Mouse (Mus musculus) layer of hippocampus, postnatal 14 days (tissue): ENCODE results near the gene Zfp607a. TPM values are rescaled to one million over a fixed set of nuclear protein-coding genes. Genes with fewer than 3 reads are reported as not detected.

Source experiments
- total RNA-seq, 2 experiments: library from RNA; stranded (reverse); gene quantifications; 2 replicates each; pipeline ENCODE4 v1.2.3; 2021

Zfp607a gene
- total RNA-seq, 2 experiments from 2014 or later = 2.2 TPM

Other genes starting within 250 kb of the Zfp607a start
- gene Ttc9b, start 203.6 kb upstream of the Zfp607a start, total RNA-seq = 10 to 100 TPM; 81.8 to 84.7 TPM
- 100 to 1,000 TPM; 197 TPM for gene Map3k10, start 182.9 kb upstream of the Zfp607a start, total RNA-seq
- 10 to 100 TPM in 1 of 2 experiments, 1 to 10 TPM in 1; 7.3 to 10.3 TPM for gene Zfp607b, start 168.2 kb upstream of the Zfp607a start, total RNA-seq
- 10 to 100 TPM; 32.5 to 37.0 TPM for gene Zfp60, start 126.1 kb upstream of the Zfp607a start, total RNA-seq
- gene Zfp626, start 50.3 kb upstream of the Zfp607a start, total RNA-seq = 1 to 10 TPM; 7.2 to 9.0 TPM
- gene Zfp59, start 18.9 kb upstream of the Zfp607a start, total RNA-seq = 1 to 10 TPM; 3.7 to 4.1 TPM
- gene Zfp974, start 71.9 kb downstream of the Zfp607a start, total RNA-seq = 10 to 100 TPM; 14.2 to 16.5 TPM
- 10 to 100 TPM; 20.5 to 21.0 TPM for gene Zfp780b, start 121.6 kb downstream of the Zfp607a start, total RNA-seq
- gene Zfp850, start 156.6 kb downstream of the Zfp607a start, total RNA-seq = 1 to 10 TPM; 4.7 to 4.9 TPM
- 100 to 1,000 TPM; 121 to 126 TPM for gene Psmc4, start 192.6 kb downstream of the Zfp607a start, total RNA-seq
- 1 to 10 TPM; 1.3 to 2.2 TPM for gene Fcgbp, start 213.7 kb downstream of the Zfp607a start, total RNA-seq